Mouse (Mus musculus) gastrocnemius, postnatal 25 days (tissue): ENCODE data around the gene Nlrc3. TPM values are rescaled to one million over a fixed set of nuclear protein-coding genes. Genes with fewer than 3 reads are reported as not detected.

Source experiments
- DNase-seq: peaks from one replicate; pipeline ENCODE4 v3.0.0; 2022
- microRNA-seq, 2 experiments: library from miRNA; unstranded; fragments of <30 nt; microRNA quantifications; one replicate each; pipeline ENCODE4 v1.2.0; 2021; ENCODE audit warnings: borderline replicate concordance in 2 of 2
- total RNA-seq, 2 experiments: library from RNA; stranded (reverse); gene quantifications; 1 replicate in 1 of 2; 2 replicates in 1 of 2; pipeline ENCODE4 v1.2.3; 2021

The Nlrc3 gene
- total RNA-seq, 2 experiments from 2014 or later = 0.88 to 5.6 TPM

- DNase-seq = no peak
Measured at GRCm38 (mm10) chr16:3929151-3929550, 47.3 kb downstream of the Nlrc3 start.

- no peak for DNase-seq
Measured at GRCm38 (mm10) chr16:3928582-3928981, 47.9 kb downstream of the Nlrc3 start.

GRCm38 (mm10) chr16:3923966-3924365 lies 52.5 kb downstream of the Nlrc3 start:
- no peak for DNase-seq

GRCm38 (mm10) chr16:3923515-3923914 lies 52.9 kb downstream of the Nlrc3 start:
- no peak for DNase-seq

- DNase-seq = no peak
Measured at GRCm38 (mm10) chr16:3920756-3921155, 55.7 kb downstream of the Nlrc3 start.

GRCm38 (mm10) chr16:3909118-3909517 lies 67.3 kb downstream of the Nlrc3 start:
- DNase-seq = no peak

- DNase-seq = peak; percentile 90
Measured at GRCm38 (mm10) chr16:3908537-3909111, 67.8 kb downstream of the Nlrc3 start, which contains the start of the genes 1700037C18Rik and Cluap1. Gene 1700037C18Rik, minus strand, starts transcription at chr16:3908689. Gene Cluap1, plus strand, starts transcription at chr16:3908801.

GRCm38 (mm10) chr16:3907471-3907870 lies 69.0 kb downstream of the Nlrc3 start:
- DNase-seq = no peak

GRCm38 (mm10) chr16:3896553-3896952 lies 79.9 kb downstream of the Nlrc3 start:
- DNase-seq = no peak

GRCm38 (mm10) chr16:3896046-3896445 lies 80.4 kb downstream of the Nlrc3 start:
- no peak for DNase-seq

GRCm38 (mm10) chr16:3895173-3895792 lies 81.1 kb downstream of the Nlrc3 start:
- peak; percentile 47 for DNase-seq

Small RNA genes within 50 kb of the gene (microRNA-seq; reads per million reads assigned to microRNA genes)
- gene Gm23493 = 0 reads per million in 2 experiments

Other genes starting within 250 kb of the Nlrc3 start
- 1 to 10 TPM; 6.0 to 6.1 TPM for gene Zfp263, start 232.5 kb downstream of the Nlrc3 start, total RNA-seq
- not detected for gene Olfr15, start 145.8 kb downstream of the Nlrc3 start, total RNA-seq
- gene Zfp174, start 129.4 kb downstream of the Nlrc3 start, total RNA-seq = 1 to 10 TPM; 1.1 to 1.2 TPM
- 10 to 100 TPM; 22.7 to 29.7 TPM for gene Naa60, start 104.3 kb downstream of the Nlrc3 start, total RNA-seq
- 1 to 10 TPM; 5.2 to 6.5 TPM for gene Zfp597, start 92.1 kb downstream of the Nlrc3 start, total RNA-seq
- gene Gm20695, start 92.0 kb downstream of the Nlrc3 start, total RNA-seq = not detected
- gene 1700037C18Rik, start 67.9 kb downstream of the Nlrc3 start, total RNA-seq = 1 to 10 TPM; 1.5 to 1.6 TPM
- gene Cluap1, start 67.8 kb downstream of the Nlrc3 start, total RNA-seq = 1 to 10 TPM; 7.4 TPM
- gene Slx4, start 27.1 kb upstream of the Nlrc3 start, total RNA-seq = 1 to 10 TPM; 6.0 to 6.2 TPM
- gene Dnase1, start 60.3 kb upstream of the Nlrc3 start, total RNA-seq = not detected
- 100 to 1,000 TPM in 1 of 2 experiments, 10 to 100 TPM in 1; 98.1 to 108 TPM for gene Trap1, start 101.2 kb upstream of the Nlrc3 start, total RNA-seq
- 10 to 100 TPM; 26.3 to 29.6 TPM for gene Crebbp, start 237.4 kb upstream of the Nlrc3 start, total RNA-seq